Mouse (Mus musculus): ENCODE measurements around the gene Car5b. TPM values are rescaled to one million over a fixed set of nuclear protein-coding genes. Genes with fewer than 3 reads are reported as not detected.

Car5b gene
- 0.19 and 0.26 TPM in 2 replicates for polyA plus RNA-seq (2016; fragmentation: Nextera tagmentation; extraction: Ambion mirVana)

- 11% methylated on average over 22 of the region's 22 CpGs for WGBS
- H3K4me3 ChIP-seq = peak within 1 kb of the TSS; percentile 45
- H3K4me2 ChIP-seq = peak within 1 kb of the TSS; percentile 78
- no peak within 1 kb of the TSS for H3K27ac ChIP-seq (ENCODE audit: poor library complexity, severe bottlenecking)
- peak; percentile 94 for ATAC-seq (ENCODE audit: insufficient number of reproducible peaks, low FRiP score)
- no peaks in the 10 kb centered on the region for H3K27me3 ChIP-seq (replicated peaks)
- H3K9me3 ChIP-seq (replicated peaks) = no peaks in the 10 kb centered on the region
- no peaks in the 10 kb centered on the region for H3K36me3 ChIP-seq
- no peaks in the 10 kb centered on the region for H3K4me1 ChIP-seq (replicated peaks)
- no peak within 1 kb of the TSS for H3K9ac ChIP-seq
Observed at GRCm38 (mm10) chrX:164027607-164028289, at the start of gene Car5b. Gene Car5b, minus strand, starts transcription at chrX:164027997.

GRCm38 (mm10) chrX:164076040-164076775 is 48.4 kb upstream of the Car5b start, which contains the start of gene Siah1b:
Gene Siah1b, minus strand, starts transcription at chrX:164076493.
- peak; percentile 99 for ATAC-seq (ENCODE audit: insufficient number of reproducible peaks, low FRiP score)
- Histone ChIP-seq H3K4me3 (peak within 1 kb of the TSS; percentile 72), H3K9me3 (replicated peaks) (no peaks in the 10 kb centered on the region), H3K9ac (peak within 1 kb of the TSS; percentile 64), H3K4me2 (peak within 1 kb of the TSS; percentile 84), H3K36me3 (peaks cover 8% of the 10 kb centered on the region), H3K27ac (ENCODE audit: poor library complexity, severe bottlenecking) (peak within 1 kb of the TSS; percentile 81; the same call in 1 of the 2 replicates), H3K27me3 (replicated peaks) (no peaks in the 10 kb centered on the region), H3K4me1 (replicated peaks) (peaks cover 4% of the 10 kb centered on the region; the same call in 1 of the 2 replicates)
- WGBS = 18% methylated on average over 51 of the region's 54 CpGs

GRCm38 (mm10) chrX:164068968-164069367 is 41.2 kb upstream of the Car5b start:
- H3K36me3 ChIP-seq = peaks cover 9% of the 10 kb centered on the region
- no peaks in the 10 kb centered on the region for H3K9me3 ChIP-seq (replicated peaks)
- no peak overlapping the region for H3K4me3 ChIP-seq
- 76% methylated on average over 4 of the region's 4 CpGs for WGBS
- no peak overlapping the region for H3K4me2 ChIP-seq
- H3K27ac ChIP-seq (ENCODE audit: poor library complexity, severe bottlenecking) = no peak overlapping the region
- no peaks in the 10 kb centered on the region for H3K4me1 ChIP-seq (replicated peaks)
- no peaks in the 10 kb centered on the region for H3K27me3 ChIP-seq (replicated peaks)
- H3K9ac ChIP-seq = no peak overlapping the region
- no peak for ATAC-seq (ENCODE audit: insufficient number of reproducible peaks, low FRiP score)

- H3K4me1 ChIP-seq (replicated peaks) = no peaks in the 10 kb centered on the region
- no peak overlapping the region for H3K9ac ChIP-seq
- WGBS = 12% methylated on average over 2 of the region's 2 CpGs
- H3K27ac ChIP-seq (ENCODE audit: poor library complexity, severe bottlenecking) = no peak overlapping the region
- peaks cover 1% of the 10 kb centered on the region for H3K36me3 ChIP-seq
- H3K27me3 ChIP-seq (replicated peaks) = no peaks in the 10 kb centered on the region
- H3K9me3 ChIP-seq (replicated peaks) = no peaks in the 10 kb centered on the region
- peak; percentile 71; the same call in 1 of the 2 replicates for ATAC-seq (ENCODE audit: insufficient number of reproducible peaks, low FRiP score)
- no peak overlapping the region for H3K4me2 ChIP-seq
- H3K4me3 ChIP-seq = no peak overlapping the region
Observed at GRCm38 (mm10) chrX:164066185-164066584, 38.4 kb upstream of the Car5b start.

GRCm38 (mm10) chrX:164059070-164059469 is 31.3 kb upstream of the Car5b start:
- no peak overlapping the region for H3K4me3 ChIP-seq
- no peak overlapping the region for H3K9ac ChIP-seq
- H3K36me3 ChIP-seq = no peaks in the 10 kb centered on the region
- no peak overlapping the region for H3K4me2 ChIP-seq
- H3K9me3 ChIP-seq (replicated peaks) = no peaks in the 10 kb centered on the region
- WGBS = 61% methylated on average over 4 of the region's 4 CpGs
- no peak for ATAC-seq (ENCODE audit: insufficient number of reproducible peaks, low FRiP score)
- no peaks in the 10 kb centered on the region for H3K27me3 ChIP-seq (replicated peaks)
- H3K4me1 ChIP-seq (replicated peaks) = no peaks in the 10 kb centered on the region
- H3K27ac ChIP-seq (ENCODE audit: poor library complexity, severe bottlenecking) = no peak overlapping the region

- Histone ChIP-seq H3K9me3 (replicated peaks) (no peaks in the 10 kb centered on the region), H3K4me2 (no peak overlapping the region)
- ATAC-seq (ENCODE audit: insufficient number of reproducible peaks, low FRiP score) = no peak
Observed at GRCm38 (mm10) chrX:164058523-164058922, 30.7 kb upstream of the Car5b start.

GRCm38 (mm10) chrX:164055726-164056125 is 27.9 kb upstream of the Car5b start:
- no peaks in the 10 kb centered on the region for H3K9me3 ChIP-seq (replicated peaks)
- ATAC-seq (ENCODE audit: insufficient number of reproducible peaks, low FRiP score) = no peak
- WGBS = 61% methylated on average over 4 of the region's 4 CpGs
- no peak overlapping the region for H3K9ac ChIP-seq
- H3K4me2 ChIP-seq = no peak overlapping the region
- no peak overlapping the region for H3K4me3 ChIP-seq
- H3K27me3 ChIP-seq (replicated peaks) = no peaks in the 10 kb centered on the region
- H3K4me1 ChIP-seq (replicated peaks) = no peaks in the 10 kb centered on the region
- no peaks in the 10 kb centered on the region for H3K36me3 ChIP-seq
- H3K27ac ChIP-seq (ENCODE audit: poor library complexity, severe bottlenecking) = no peak overlapping the region

More at GRCm38 (mm10) chrX:164058523-164058922, 30.7 kb upstream of the Car5b start:
- 59% methylated on average over 3 of the region's 3 CpGs for WGBS
- Histone ChIP-seq H3K27me3 (replicated peaks) (no peaks in the 10 kb centered on the region), H3K27ac (ENCODE audit: poor library complexity, severe bottlenecking) (no peak overlapping the region), H3K4me1 (replicated peaks) (no peaks in the 10 kb centered on the region), H3K4me3 (no peak overlapping the region), H3K36me3 (no peaks in the 10 kb centered on the region), H3K9ac (no peak overlapping the region)

- Histone ChIP-seq H3K9me3 (replicated peaks) (no peaks in the 10 kb centered on the region), H3K36me3 (no peaks in the 10 kb centered on the region), H3K4me1 (replicated peaks) (no peaks in the 10 kb centered on the region), H3K27me3 (replicated peaks) (no peaks in the 10 kb centered on the region), H3K27ac (ENCODE audit: poor library complexity, severe bottlenecking) (no peak overlapping the region), H3K4me2 (no peak overlapping the region), H3K9ac (no peak overlapping the region), H3K4me3 (no peak overlapping the region)
- WGBS = 69% methylated on average over 2 of the region's 2 CpGs
- ATAC-seq (ENCODE audit: insufficient number of reproducible peaks, low FRiP score) = no peak
Observed at GRCm38 (mm10) chrX:164046736-164047135, 18.9 kb upstream of the Car5b start.

GRCm38 (mm10) chrX:164042069-164042468 is 14.3 kb upstream of the Car5b start:
- Histone ChIP-seq H3K36me3 (no peaks in the 10 kb centered on the region), H3K9ac (no peak overlapping the region), H3K9me3 (replicated peaks) (no peaks in the 10 kb centered on the region), H3K27me3 (replicated peaks) (no peaks in the 10 kb centered on the region), H3K4me3 (no peak overlapping the region), H3K27ac (ENCODE audit: poor library complexity, severe bottlenecking) (no peak overlapping the region), H3K4me1 (replicated peaks) (no peaks in the 10 kb centered on the region), H3K4me2 (no peak overlapping the region)
- ATAC-seq (ENCODE audit: insufficient number of reproducible peaks, low FRiP score) = no peak
- WGBS = 58% methylated on average over 13 of the region's 13 CpGs

GRCm38 (mm10) chrX:164038882-164039281 is 11.1 kb upstream of the Car5b start:
- H3K4me3 ChIP-seq = no peak overlapping the region
- H3K9me3 ChIP-seq (replicated peaks) = no peaks in the 10 kb centered on the region
- H3K27me3 ChIP-seq (replicated peaks) = no peaks in the 10 kb centered on the region
- H3K36me3 ChIP-seq = no peaks in the 10 kb centered on the region
- ATAC-seq (ENCODE audit: insufficient number of reproducible peaks, low FRiP score) = no peak
- H3K4me2 ChIP-seq = no peak overlapping the region
- H3K4me1 ChIP-seq (replicated peaks) = no peaks in the 10 kb centered on the region
- WGBS = 59% methylated on average over 2 of the region's 2 CpGs
- no peak overlapping the region for H3K9ac ChIP-seq
- H3K27ac ChIP-seq (ENCODE audit: poor library complexity, severe bottlenecking) = no peak overlapping the region

- Histone ChIP-seq H3K27me3 (replicated peaks) (no peaks in the 10 kb centered on the region), H3K4me3 (no peak overlapping the region), H3K9ac (no peak overlapping the region), H3K36me3 (no peaks in the 10 kb centered on the region), H3K27ac (ENCODE audit: poor library complexity, severe bottlenecking) (no peak overlapping the region), H3K4me1 (replicated peaks) (no peaks in the 10 kb centered on the region), H3K4me2 (no peak overlapping the region), H3K9me3 (replicated peaks) (no peaks in the 10 kb centered on the region)
- WGBS = 81% methylated on average over 7 of the region's 7 CpGs
- ATAC-seq (ENCODE audit: insufficient number of reproducible peaks, low FRiP score) = no peak
Observed at GRCm38 (mm10) chrX:164035931-164036330, 8.1 kb upstream of the Car5b start.
